Mouse (Mus musculus) limb, embryonic 11.5 days (tissue): Measurements from ENCODE around the gene Rpia. TPM values are rescaled to one million over a fixed set of nuclear protein-coding genes. Genes with fewer than 3 reads are reported as not detected.

Experiments used
- ATAC-seq: fragments of 200-750 bp; cut with Nextera tagmentation; 2 replicates; pipeline ENCODE4 v1.8.0; 2017; ENCODE audit warnings: low read depth; ENCODE audit not compliant: insufficient number of reproducible peaks, low FRiP score, low TSS enrichment
- DNase-seq: peaks from one replicate; pipeline ENCODE4 v3.0.0-alpha.2; 2015; ENCODE audit warnings: low spot score
- H3K27ac ChIP-seq: fragments of 300-500 bp; sonication (generic); replicated peaks from 2 replicates; pipeline ENCODE4 v1.5.1; 2014; ENCODE audit warnings: low read depth, mild to moderate bottlenecking, low read length
- H3K27me3 ChIP-seq: fragments of 300-500 bp; sonication (generic); 2 replicates; pipeline ENCODE4 v1.6.1; 2014; ENCODE audit warnings: mild to moderate bottlenecking, low read length, mixed read lengths; ENCODE audit not compliant: control insufficient read depth, insufficient read depth
- H3K36me3 ChIP-seq: fragments of 300-500 bp; sonication (generic); 2 replicates; pipeline ENCODE4 v1.6.1; 2014; ENCODE audit warnings: mild to moderate bottlenecking, low read length, moderate library complexity, mixed read lengths; ENCODE audit not compliant: control insufficient read depth, insufficient read depth
- H3K4me1 ChIP-seq: fragments of 300-500 bp; sonication (generic); 2 replicates; pipeline ENCODE4 v1.6.1; 2014; ENCODE audit warnings: low read length, mixed read lengths; ENCODE audit not compliant: control insufficient read depth, insufficient read depth
- H3K4me2 ChIP-seq: fragments of 300-500 bp; sonication (generic); 2 replicates; pipeline ENCODE4 v1.6.1; 2014; ENCODE audit warnings: low read depth, mild to moderate bottlenecking, moderate library complexity; ENCODE audit not compliant: severe bottlenecking
- H3K4me3 ChIP-seq: fragments of 300-500 bp; sonication (generic); 2 replicates; pipeline ENCODE4 v1.5.1; 2014; ENCODE audit warnings: low read depth, low read length
- H3K9ac ChIP-seq: fragments of 300-500 bp; sonication (generic); 2 replicates; pipeline ENCODE4 v1.6.1; 2014; ENCODE audit warnings: mild to moderate bottlenecking, low read length
- H3K9me3 ChIP-seq: fragments of 300-500 bp; sonication (generic); 2 replicates; pipeline ENCODE4 v1.6.1; 2016; ENCODE audit warnings: low read length; ENCODE audit not compliant: control insufficient read depth
- WGBS: fragments of 180-500 bp; shearing (Covaris S2); extraction: QIAGEN DNeasy Blood & Tissue Kit; methylation state at CpG from one replicate; pipeline ENCODE4 v1.1.7; 2014; 5-methylcytosine and 5-hydroxymethylcytosine counted together
- polyA plus RNA-seq: library from polyadenylated mRNA; unstranded; fragments of >200 nt; fragmentation: Nextera tagmentation; extraction: Ambion mirVana; gene quantifications from 2 replicates; pipeline ENCODE4 v1.2.1, GENCODE M21; 2014

Gene Rpia
- polyA plus RNA-seq = 1.5 and 2.0 TPM in 2 replicates

- peak; percentile 97 for ATAC-seq
- Histone ChIP-seq H3K27ac (0 out of 2 replicates have a peak within 1 kb of the TSS, but pooled peaks have one; percentile 14), H3K9ac (peak within 1 kb of the TSS; percentile 62), H3K36me3 (peaks cover 2% of the 10 kb centered on the region; the same call in 1 of the 2 replicates), H3K4me2 (peak within 1 kb of the TSS; percentile 89), H3K4me3 (peak within 1 kb of the TSS; percentile 59), H3K27me3 (no peaks in the 10 kb centered on the region), H3K9me3 (no peaks in the 10 kb centered on the region), H3K4me1 (peaks cover 8% of the 10 kb centered on the region; the same call in 1 of the 2 replicates)
- WGBS = under 1% methylated on average over 62 of the region's 62 CpGs
- DNase-seq = peak; percentile 97
Observed at GRCm38 (mm10) chr6:70791824-70792535, at the start of gene Rpia. TSS of gene Rpia (minus strand) at chr6:70792232.

GRCm38 (mm10) chr6:70840281-70840680 is 48.2 kb upstream of the Rpia start:
- 75% methylated on average over 5 of the region's 5 CpGs for WGBS

GRCm38 (mm10) chr6:70838532-70838931 is 46.5 kb upstream of the Rpia start:
- 45% methylated on average over 3 of the region's 3 CpGs for WGBS
- DNase-seq = no peak
- Histone ChIP-seq H3K36me3 (no peaks in the 10 kb centered on the region), H3K9ac (no peak overlapping the region), H3K4me1 (no peaks in the 10 kb centered on the region), H3K4me3 (no peak overlapping the region), H3K27me3 (no peaks in the 10 kb centered on the region), H3K27ac (no peak overlapping the region), H3K4me2 (no peak overlapping the region), H3K9me3 (no peaks in the 10 kb centered on the region)
- ATAC-seq = no peak

More at GRCm38 (mm10) chr6:70840281-70840680, 48.2 kb upstream of the Rpia start:
- Histone ChIP-seq H3K27me3 (no peaks in the 10 kb centered on the region), H3K36me3 (no peaks in the 10 kb centered on the region), H3K4me1 (no peaks in the 10 kb centered on the region), H3K9ac (no peak overlapping the region), H3K4me3 (no peak overlapping the region), H3K9me3 (no peaks in the 10 kb centered on the region), H3K4me2 (no peak overlapping the region), H3K27ac (no peak overlapping the region)
- ATAC-seq (no peak), DNase-seq (no peak)

- no peak for ATAC-seq
- Histone ChIP-seq H3K4me3 (no peak overlapping the region), H3K4me1 (no peaks in the 10 kb centered on the region), H3K9me3 (no peaks in the 10 kb centered on the region), H3K36me3 (no peaks in the 10 kb centered on the region), H3K27ac (no peak overlapping the region), H3K27me3 (no peaks in the 10 kb centered on the region), H3K4me2 (no peak overlapping the region), H3K9ac (no peak overlapping the region)
- 77% methylated on average over 2 of the region's 2 CpGs for WGBS
- no peak for DNase-seq
Observed at GRCm38 (mm10) chr6:70837297-70837696, 45.3 kb upstream of the Rpia start.

- no peak for ATAC-seq
- Histone ChIP-seq H3K4me3 (no peak overlapping the region), H3K4me2 (no peak overlapping the region), H3K27ac (no peak overlapping the region), H3K4me1 (no peaks in the 10 kb centered on the region), H3K9me3 (no peaks in the 10 kb centered on the region), H3K27me3 (no peaks in the 10 kb centered on the region), H3K9ac (no peak overlapping the region), H3K36me3 (no peaks in the 10 kb centered on the region)
- WGBS = 72% methylated on average over 10 of the region's 10 CpGs
- no peak for DNase-seq
Observed at GRCm38 (mm10) chr6:70831179-70831839, 39.3 kb upstream of the Rpia start.

GRCm38 (mm10) chr6:70830552-70830951 is 38.5 kb upstream of the Rpia start:
- Histone ChIP-seq H3K4me3 (no peak overlapping the region), H3K4me2 (no peak overlapping the region), H3K9ac (no peak overlapping the region), H3K27me3 (no peaks in the 10 kb centered on the region), H3K27ac (no peak overlapping the region), H3K9me3 (no peaks in the 10 kb centered on the region), H3K36me3 (no peaks in the 10 kb centered on the region), H3K4me1 (no peaks in the 10 kb centered on the region)
- ATAC-seq = no peak
- WGBS = 78% methylated on average over 3 of the region's 3 CpGs
- DNase-seq = no peak

GRCm38 (mm10) chr6:70829451-70829850 is 37.4 kb upstream of the Rpia start:
- Histone ChIP-seq H3K36me3 (no peaks in the 10 kb centered on the region), H3K27ac (no peak overlapping the region), H3K4me2 (no peak overlapping the region), H3K27me3 (no peaks in the 10 kb centered on the region), H3K9ac (no peak overlapping the region), H3K4me3 (no peak overlapping the region), H3K9me3 (no peaks in the 10 kb centered on the region), H3K4me1 (peaks cover 3% of the 10 kb centered on the region; the same call in 1 of the 2 replicates)
- DNase-seq (no peak), ATAC-seq (no peak)
- WGBS = 42% methylated on average over 2 of the region's 2 CpGs

DNA sequence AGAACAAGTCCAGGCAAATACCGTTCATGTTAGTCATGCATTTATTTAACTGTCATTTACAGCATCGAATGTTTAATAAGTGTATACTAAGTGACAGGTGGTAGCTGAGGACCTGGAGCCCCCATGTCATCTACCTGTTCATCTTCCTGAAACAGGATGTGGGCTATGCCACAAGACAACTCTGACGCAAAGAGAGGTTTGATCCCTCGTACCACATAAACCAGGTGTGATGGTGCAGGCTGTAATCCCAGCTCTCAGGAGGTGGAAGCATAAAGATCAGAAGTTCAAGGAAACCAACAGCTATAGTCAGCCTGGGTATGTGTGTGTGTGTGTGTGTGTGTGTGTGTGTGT is 32.9 kb upstream of the Rpia start:
- peak overlapping the region; percentile 33 for H3K4me3 ChIP-seq
- ATAC-seq (0 out of 2 replicates have a peak, but pooled peaks have one; percentile 15), DNase-seq (no peak)
- H3K9ac ChIP-seq = no peak overlapping the region
- peaks cover 4% of the 10 kb centered on the region; the same call in 1 of the 2 replicates for H3K4me1 ChIP-seq
- H3K9me3 ChIP-seq = no peaks in the 10 kb centered on the region
- no peaks in the 10 kb centered on the region for H3K36me3 ChIP-seq
- peak overlapping the region; percentile 71 for H3K4me2 ChIP-seq
- no peaks in the 10 kb centered on the region for H3K27me3 ChIP-seq
- H3K27ac ChIP-seq = no peak overlapping the region
- 46% methylated on average over 4 of the region's 4 CpGs for WGBS
